Mouse (Mus musculus) C2C12 (cell line): ENCODE results near the gene Tctn3.

Experiments used
- CEBPB ChIP-seq: IDR thresholded peaks from one replicate; pipeline ENCODE4 v1.6.1; 2011; ENCODE audit warnings: low read depth, mild to moderate bottlenecking, control low read depth, moderate library complexity
- CTCF ChIP-seq: IDR thresholded peaks from one replicate; pipeline ENCODE4 v1.5.1; 2011; ENCODE audit not compliant: control insufficient read depth, insufficient read depth, insufficient read length
- FOSL1 ChIP-seq: IDR thresholded peaks from one replicate; pipeline ENCODE4 v1.8.0; 2011; ENCODE audit warnings: mild to moderate bottlenecking, low read length; ENCODE audit not compliant: poor library complexity, insufficient read depth, severe bottlenecking
- MAX ChIP-seq: IDR thresholded peaks from one replicate; pipeline ENCODE4 v1.6.1; 2011; ENCODE audit warnings: mild to moderate bottlenecking, control low read depth
- USF1 ChIP-seq: IDR thresholded peaks from one replicate; pipeline ENCODE4 v1.6.1; 2011; ENCODE audit warnings: low read depth, mild to moderate bottlenecking, control low read depth, moderate library complexity

DNA sequence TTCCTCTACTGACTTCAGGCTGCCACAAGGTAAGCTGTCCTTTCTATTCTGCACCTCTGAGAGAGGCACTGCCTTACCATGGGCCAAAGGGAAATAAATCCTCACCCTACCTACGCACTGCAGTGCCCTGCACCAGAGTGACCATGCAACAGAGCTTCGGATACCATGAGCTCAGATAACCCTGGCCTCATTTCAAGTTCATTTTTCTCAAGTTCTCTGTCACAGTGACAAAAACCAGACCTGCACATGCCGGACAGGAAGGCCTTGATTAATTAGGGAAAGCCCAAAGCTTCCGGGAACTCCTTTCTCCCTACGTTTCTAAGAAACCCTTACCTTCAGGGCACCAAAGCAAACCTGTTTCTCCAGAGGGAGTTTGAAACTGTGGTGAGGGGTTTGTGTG, 30.4 kb downstream of the Tctn3 start:
- TF ChIP-seq CTCF (no peak), MAX (no peak), USF1 (no peak), FOSL1 (no peak), CEBPB (no peak)
